Mouse (Mus musculus): ENCODE results near the gene Adamts8.

The Adamts8 gene

DNA sequence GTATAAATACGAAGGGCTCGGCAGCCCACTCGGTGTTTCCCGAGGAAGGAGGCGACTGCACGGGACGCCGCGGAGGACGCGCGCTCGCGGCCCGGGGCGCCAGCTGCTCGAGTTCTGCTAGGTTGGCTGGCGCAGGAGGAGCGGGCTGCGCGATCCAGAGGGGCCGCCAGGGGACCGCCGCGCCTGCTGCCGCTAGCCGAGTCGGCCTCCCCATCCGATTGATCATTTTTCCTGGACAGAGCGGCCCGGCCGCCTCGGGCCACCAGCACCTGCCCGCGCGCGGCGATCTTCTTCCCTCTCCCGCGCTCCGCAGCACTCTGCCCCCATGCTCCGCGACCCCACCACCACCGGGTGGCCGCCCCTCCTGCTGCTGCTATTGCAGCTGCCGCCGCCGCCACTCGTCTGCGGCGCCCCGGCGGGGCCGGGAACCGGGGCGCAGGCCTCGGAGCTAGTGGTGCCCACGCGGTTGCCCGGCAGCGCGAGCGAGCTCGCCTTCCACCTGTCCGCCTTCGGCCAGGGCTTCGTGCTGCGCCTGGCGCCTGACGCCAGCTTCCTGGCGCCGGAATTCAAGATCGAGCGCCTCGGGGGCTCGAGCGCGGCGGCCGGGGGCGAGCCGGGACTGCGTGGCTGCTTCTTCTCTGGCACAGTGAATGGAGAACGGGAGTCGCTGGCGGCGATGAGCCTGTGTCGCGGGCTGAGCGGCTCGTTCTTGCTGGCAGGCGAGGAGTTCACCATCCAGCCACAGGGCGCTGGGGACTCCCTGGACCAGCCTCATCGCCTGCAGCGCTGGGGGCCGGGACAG lies at the start of gene Adamts8:
Adamts8 (plus strand) TSS at position 51 of the 802 bp plus-strand sequence.
- DNase-seq, result peak; percentile 70 to 74

DNA sequence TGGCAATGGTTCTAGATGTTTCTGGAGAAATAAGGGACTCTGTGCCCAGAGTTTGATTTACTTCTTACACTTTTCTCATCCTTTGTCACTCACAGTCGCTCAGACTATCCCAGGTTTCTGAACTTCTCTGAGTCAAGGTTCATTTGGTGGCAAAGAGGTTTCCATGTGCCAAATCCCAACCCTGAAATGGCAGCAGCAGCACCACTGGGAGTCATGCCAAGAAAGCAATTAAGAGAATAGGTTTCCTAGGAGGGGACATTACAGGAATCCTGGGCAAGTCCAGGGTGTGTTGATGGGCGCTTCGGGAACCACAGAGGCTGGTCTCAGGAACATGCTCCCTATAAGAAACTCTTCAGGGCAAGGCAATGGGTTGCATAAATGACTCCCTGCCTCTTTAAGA lies 46.7 kb upstream of the Adamts8 start:
- DNase-seq, result peak; percentile 59 to 61

DNA sequence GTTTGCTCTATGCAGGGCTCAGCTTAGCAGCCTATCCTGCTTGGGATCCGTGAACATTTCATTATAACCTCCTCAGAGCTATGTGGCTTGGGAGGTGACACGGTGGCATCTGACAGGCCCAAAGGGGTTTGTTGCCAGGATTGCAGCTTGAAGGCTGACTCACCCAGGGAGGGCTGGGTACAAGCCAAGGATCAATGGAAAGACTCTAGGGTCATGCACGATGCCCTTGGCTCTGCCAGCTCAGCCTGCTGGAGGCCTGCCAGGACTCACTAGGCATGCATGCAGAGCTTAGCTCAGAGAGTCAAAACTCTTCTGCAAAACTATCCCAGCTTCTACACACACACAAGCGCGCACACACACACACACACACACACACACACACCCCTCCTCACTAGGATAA lies 45.6 kb upstream of the Adamts8 start:
- peak; percentile 80 to 89 for DNase-seq

DNA sequence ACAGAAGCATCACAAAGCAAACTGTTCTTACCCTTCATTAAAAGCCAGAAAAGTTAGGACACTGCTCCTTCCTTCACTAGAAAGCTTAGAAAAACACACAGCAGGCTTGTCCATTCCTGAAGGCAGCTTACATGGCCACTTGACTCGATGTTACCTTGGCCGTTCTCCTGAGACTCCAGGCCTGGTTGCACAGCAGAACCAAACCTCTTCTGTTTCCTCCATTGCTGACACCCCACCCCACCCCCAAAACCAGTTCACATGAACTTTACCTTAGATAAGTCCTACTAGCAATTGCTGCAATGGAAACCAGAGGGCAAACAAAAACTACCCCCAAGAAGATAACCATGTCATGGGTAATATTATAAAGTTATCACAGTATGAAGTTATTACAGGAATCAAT lies 45.2 kb upstream of the Adamts8 start:
- no peak for DNase-seq

DNA sequence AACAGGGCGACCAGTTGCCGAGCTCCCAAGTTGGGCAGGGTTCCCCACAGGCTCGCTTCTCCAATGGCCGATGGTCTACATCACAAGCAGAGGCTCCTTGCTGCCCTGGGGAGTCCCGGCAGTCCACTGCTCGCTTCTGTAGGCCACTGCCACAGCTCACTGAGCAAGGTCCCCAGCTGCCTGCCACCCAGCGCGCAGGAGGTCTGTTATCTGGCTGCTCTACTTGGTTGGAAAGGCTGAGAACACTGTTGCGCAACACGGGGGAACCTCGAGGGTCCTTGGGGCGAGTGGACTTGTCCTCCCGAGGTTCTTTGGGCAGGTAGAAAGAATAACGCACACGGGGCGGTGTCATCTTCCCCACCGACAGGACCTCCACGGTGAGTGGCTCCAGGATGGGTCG lies 40.2 kb upstream of the Adamts8 start:
- no peak for DNase-seq

DNA sequence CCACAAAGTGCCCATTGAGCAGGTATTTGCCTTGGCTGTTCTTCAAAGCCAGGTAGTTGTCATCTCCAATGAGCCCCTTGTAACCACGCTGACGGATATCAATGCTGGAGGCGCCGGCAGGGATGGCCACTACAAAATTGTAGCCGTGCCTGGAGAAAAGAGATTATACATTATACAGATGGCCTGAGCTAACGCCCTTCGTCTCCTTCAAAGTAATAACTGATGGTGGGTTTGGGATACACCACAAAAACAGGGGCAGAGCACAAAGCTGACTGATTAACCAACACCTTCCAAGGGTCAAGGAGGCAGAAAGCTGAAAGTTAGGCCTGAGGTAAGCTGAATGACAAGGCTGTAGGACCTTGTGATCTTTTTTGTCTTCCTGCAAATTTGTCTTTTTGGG lies 39.7 kb upstream of the Adamts8 start:
- DNase-seq, result no peak

DNA sequence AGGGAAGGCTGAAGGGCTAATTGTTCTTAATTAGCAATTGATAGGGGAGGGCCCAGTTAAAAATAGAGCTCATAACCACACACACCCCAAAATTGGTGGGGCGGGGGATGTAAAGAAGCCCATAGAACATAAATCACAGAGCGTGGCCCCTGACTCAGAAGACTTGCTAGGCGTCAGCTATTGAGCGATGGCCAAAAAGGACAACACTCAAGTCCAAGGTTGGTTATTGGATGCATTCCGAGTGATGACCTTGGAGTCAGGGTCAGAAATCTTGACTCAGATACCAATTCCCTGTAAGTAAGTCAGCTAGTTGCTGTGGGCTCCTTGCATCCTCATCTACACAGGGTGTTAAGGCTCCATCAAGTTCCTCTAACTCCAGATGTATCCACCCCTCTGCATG lies 39.1 kb upstream of the Adamts8 start:
- no peak for DNase-seq

DNA sequence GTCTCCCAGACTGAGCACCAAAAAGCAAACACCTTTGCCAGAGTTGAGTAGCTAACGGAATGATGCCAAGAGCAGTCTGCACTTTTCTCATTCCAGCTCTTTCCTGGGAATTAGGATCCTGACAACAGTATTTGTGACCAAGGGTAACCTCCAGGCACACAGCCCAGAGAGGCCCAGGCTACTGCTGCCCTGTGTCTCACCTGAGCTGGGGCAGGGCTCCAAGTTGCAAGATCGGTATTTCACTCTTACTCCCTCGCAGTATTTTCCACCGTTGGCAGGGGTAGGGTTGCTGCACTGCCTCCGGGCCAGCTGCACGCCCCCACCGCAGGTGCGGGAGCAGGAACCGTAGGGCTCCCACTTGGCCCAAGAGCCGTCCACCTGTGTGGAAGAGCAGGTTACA lies 36.5 kb upstream of the Adamts8 start:
- DNase-seq, result no peak

DNA sequence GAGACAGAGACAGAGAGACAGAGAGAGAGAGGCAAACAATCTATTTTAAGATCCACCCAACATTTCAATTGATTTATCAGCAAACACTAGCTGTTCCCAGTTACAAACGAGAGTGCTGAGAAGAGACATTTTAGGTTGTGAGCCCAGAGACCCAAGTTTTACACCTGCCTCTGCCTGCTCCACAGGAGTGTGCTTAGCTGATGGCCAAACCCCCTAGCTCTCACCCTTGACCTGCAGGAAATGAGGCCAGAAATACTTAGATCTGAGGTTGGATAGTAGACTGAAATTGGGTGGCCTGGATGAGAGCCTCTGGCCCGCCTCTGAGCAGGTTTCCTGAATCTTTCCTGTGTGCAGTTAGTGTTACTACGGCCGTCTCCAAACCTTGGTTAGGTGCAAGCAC lies 35.9 kb upstream of the Adamts8 start:
- no peak for DNase-seq

DNA sequence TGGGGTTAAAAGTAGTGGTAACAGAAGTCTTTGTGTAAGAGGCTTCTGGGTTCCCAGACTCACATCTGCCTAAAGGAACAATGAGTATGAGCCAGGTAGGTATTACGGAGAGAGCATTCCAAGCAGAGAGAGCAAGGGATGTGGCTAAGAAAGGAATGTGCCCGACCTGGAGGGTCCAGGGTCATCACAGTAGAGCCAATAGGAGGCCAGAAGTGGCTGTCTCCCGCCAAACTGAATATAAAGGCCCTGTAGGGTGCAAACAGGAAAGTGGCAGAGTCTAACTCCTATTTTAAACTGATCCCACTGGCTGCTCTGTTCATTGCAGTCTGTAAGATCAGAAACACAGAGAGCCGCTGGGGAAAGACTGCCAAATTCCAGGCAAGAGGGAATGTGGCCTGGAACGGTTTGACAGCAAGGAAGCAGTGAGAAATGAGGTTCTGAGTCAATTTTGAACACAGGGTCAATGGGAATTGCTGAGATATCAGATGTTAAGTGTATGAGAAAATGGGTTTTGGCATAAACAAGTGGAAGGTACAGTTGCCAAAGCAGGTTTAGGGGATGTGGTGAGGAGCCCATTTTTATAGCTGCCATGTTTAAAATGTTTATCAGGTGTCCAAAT lies 34.6 kb upstream of the Adamts8 start:
- no peak for DNase-seq

DNA sequence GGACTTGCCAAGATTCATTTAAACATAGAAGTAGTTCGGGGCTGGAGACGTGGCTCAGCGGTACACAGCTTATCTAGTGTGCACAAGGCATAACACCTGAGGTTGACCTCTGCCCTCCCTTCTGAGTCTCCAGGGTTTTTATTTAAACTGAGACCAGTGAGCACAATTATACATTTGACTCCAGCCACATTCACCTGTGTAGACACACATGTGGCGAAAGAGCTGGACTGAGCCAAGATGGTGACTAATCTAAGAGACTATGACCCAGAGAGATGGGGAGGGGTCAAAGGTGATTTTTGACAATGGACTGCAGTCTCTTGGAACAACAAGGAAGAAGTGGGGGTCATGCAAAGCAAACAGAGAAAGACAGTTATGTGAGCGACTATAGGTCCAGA lies 34.1 kb upstream of the Adamts8 start:
- DNase-seq, result no peak

DNA sequence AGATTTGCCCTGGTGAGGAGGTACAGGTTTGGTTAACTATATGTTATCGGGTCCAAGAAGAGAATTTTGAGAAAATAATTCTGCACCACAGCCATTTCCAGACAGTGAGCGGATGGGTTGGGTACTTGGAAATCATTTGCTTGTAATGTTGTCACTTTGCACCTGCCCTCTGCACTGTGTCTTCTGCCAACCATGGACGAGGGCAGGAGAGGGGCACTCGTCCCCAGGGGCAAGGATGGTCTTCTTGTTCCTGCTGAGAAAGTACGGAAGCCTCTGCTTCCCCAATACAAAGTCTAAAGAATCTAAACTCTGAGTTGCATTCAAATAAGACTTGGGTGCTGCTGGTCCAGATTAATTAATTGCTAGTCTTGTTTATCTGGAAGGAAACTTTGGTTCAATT lies 33.4 kb upstream of the Adamts8 start:
- DNase-seq, result no peak

DNA sequence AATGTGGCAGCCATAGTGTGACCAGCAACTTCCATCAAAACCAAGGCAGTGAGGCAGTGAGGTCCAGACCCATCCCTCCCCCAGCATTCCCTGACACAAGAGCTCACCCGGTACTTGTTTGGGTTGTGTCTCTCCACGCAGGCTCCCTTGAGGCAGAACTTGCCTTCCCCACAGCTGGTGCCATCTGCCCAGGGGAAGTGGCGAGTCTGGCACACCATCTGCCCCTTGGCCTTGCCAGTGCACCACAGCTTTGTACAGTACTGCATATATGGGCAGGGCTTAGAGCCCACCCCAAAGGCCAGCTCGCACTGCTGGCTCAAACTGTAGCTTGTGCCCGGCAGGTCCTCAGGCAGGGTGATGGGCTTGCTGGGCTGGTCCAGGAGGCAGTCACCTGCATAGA lies 31.9 kb upstream of the Adamts8 start:
- peak; percentile 40 to 62 for DNase-seq

DNA sequence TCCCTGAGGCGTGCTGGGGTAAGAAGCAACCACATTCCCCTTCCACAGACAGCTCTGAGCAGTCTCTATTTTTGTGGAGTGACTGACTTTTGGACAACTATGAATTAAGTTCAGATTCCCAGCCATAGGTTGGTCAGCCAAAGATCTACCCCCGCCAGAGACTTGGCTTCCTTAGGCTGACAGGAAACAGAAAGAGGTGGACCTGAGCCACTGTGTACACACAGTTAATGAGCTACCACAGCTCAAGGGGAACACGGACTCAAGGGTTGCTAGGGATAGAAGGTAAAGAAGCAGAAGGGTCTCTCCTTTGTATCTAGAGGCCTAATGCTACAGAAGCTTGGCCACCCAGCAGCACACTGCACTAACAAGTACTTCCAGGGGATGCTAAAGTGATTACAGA lies 30.2 kb upstream of the Adamts8 start:
- DNase-seq, result no peak

DNA sequence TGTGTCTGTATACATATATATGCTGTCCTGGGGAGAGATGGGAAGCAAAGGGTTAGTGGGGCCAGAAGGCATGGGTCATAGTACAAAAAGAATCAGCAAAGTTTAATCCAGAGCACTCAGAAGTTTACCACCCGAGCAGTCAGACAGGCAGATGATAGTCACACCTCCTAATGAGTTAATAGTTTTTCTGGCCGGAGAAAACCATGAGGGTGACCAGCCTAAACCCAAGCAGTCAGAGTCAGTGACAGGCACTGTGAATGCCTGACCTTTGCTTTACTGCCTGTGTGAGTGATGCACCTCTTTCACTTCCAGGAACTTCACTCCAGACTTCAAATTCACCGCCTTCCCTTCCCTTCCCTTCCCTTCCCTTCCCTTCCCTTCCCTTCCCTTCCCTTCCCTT lies 28.9 kb upstream of the Adamts8 start:
- no peak for DNase-seq

DNA sequence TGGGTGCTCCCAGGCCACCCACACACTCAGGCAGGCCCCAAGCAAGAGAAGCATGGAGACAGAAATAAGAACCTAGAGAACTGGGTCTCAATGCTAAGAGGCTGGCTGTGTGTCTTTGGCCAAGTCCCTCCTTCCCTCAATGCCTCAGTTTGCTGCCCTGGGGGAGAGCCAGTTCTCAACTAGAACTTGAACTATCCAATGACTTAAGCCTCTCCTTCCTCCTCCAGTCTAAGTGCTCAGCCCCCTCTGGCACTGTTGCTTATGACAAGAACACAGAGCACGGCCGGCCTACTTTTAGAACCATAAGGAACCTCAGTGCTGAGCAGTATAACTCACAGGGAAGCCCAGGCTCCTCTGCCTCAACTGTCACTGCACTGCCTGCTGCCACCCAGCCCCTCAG lies 28.1 kb upstream of the Adamts8 start:
- DNase-seq, result no peak

DNA sequence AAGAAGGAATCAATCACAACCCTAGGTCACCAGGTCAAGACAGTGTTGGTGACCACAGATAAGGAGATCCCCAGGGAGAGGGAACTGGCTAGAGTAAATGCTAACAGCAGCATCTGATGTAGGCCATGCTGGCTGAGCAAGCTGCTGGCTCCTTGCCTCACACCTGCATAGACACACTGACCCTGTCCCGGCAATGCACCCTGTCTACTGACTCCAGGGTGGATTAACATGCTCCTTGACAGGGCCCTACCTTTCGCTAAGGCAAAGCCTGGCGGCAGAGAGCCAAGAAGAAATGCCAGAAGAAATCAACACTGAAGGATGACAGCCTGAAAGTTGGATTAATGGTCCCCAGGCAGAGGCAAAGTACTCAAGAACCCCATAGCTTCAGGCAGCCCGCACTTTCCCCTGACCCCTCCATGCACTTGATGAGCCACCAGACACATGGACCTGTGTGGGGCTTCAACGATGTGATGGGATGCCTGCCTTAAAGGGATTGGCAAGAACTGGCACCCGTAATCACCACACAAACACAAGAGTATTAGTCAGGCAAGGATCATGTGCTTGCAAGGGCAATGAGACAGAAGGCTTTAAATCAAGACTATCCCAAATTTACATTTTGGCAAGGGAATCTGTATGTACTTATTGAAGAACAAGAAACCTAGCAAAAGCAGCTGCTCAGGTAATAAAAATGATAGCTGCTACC lies 25.9 kb upstream of the Adamts8 start:
- no peak for DNase-seq

DNA sequence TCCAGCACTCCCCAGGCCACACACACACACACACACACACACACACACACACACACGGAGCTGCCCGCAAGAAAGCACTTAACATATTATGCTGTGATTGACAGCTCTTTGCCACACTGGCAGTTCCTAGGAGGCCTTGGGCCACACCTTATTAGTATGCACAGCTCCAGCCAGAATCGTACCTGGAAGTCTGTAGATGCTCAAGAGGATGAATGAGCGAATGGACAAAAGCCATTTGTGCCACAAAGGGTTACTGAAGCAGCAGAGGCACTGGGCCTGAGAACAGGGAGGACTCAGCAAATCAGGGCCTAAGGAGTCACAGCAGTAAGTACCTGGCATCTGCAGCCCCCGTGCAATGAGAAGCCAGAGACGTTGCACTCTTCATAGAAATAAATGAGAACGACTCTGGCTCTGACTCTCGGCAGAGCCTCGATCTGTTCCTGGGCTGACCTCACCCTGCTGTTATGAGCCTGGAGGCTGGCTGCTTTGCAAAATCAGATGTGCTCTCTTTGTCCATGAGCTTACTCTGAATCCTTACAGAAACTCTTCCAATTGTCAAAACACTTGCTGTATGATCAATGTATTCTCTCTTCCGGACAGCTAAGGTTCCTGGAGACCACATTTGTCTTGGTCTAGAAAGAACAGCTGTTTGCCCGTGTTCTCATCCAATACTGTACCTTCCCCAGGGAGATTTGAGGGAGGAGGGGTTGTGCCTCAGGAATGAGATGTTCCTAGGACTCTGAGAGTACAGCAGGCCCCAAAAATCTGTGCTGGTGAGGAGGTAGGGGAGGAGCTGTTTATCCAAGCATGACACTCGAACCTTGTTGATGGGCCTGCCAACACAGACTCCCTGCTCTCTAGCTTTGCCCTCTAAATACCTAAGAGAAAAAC lies 23.7 kb upstream of the Adamts8 start:
- DNase-seq, result peak in 1 of 2 experiments; percentile 16

DNA sequence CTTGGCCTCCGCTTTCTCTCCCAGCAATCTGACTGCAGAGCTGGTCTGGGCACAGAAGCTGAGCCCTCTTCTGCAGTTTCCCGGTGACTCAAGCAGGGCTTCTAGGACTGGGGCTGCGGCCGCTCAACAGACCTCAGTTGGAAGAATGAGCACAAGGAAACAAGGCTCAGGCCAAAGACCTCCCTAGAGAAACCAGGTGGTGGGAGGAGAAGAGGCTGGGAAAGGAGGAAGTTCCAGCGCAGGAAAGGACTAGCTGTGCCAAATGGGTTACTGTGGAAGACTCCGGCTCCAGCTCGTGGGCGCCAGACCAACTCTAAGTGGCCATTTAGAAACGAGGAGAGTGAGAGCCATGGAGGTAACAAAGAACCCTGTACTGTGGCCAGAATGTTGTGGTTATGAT lies 22.7 kb upstream of the Adamts8 start:
- DNase-seq, result peak; percentile 58 to 69

DNA sequence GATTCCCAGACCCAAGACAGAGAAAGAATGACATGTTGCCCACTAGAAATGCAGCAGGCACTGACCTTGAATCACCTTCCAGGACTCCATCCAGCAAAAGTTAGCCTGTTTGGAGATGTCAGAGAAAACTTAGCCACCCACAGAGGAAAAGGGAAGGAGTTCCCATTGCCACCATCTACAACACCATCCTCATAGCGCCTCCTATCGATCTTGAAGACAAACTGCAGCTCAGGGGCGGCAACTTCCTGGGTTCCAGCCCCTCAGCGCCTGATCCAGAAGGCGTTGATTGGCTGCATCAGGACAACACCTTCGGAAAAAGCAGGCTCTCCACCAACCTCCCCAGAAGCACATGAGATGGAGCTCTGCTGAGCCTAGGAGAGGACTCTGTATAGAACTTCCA lies 21.6 kb upstream of the Adamts8 start:
- DNase-seq, result peak; percentile 44 to 48

DNA sequence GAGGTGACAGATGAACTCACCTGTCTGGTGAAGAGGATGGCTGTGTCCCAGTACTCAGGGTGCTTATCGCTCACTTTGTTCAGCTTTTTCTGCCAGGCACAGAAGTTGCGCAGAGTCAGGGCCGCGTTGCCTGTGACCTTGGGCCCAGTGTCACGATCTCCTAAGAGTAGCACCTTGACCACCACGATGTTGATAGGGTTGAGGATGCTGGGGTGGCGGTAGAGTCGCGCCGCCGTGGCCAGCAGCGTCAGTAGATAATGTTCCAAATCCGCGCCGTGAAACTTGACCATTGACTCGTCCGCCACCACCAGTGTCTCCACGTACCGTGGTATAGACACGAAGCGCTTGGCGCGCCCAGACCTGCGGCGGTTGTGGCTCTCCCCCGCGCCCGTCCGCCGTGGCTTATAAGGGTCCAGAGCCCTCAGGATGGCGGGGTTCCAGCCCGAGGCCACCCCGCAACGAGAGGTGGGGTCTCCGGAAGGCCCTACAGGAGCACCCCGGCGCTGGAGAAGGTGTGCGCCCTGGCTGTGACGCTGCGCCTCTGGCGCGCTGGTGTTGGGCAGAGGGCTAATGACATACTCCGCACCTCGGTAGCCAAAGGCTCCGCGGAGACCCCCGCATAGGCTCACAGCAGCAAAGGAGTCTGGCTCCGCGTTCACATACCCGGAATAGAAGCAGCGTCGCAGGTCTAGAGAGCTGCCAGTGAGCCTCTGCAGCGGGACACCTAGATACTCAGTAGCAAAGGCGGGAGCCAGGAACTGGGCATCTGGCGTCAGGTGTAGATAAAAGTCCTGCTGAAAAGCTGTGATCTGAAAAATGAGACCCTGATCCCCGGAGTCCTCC lies 20.9 kb upstream of the Adamts8 start:
- peak; percentile 26 to 42 for DNase-seq

All from cerebellum, postnatal 10 days (tissue).